Mouse (Mus musculus) liver, embryonic 14.5 days (tissue): Measurements from ENCODE around the gene Gna11. TPM values are rescaled to one million over a fixed set of nuclear protein-coding genes. Genes with fewer than 3 reads are reported as not detected.
A peak's percentile ranks its signal among the peaks of the same experiment; 100 is the strongest.

Source experiments
- ATAC-seq: fragments of 200-750 bp; cut with Nextera tagmentation; 2 replicates; pipeline ENCODE4 v1.8.0; 2017; ENCODE audit warnings: moderate number of reproducible peaks, mild to moderate bottlenecking, moderate library complexity; ENCODE audit not compliant: insufficient read depth
- DNase-seq, 3 experiments: peaks; one replicate each; pipeline ENCODE4 v3.0.0-alpha.2; 2012 to 2013; ENCODE audit warnings: low read depth in 3 of 3, low spot score in 3 of 3
- H3K27ac ChIP-seq: fragments of 300-500 bp; sonication (generic); 2 replicates; pipeline ENCODE4 v1.5.1; 2014; ENCODE audit warnings: moderate library complexity, mild to moderate bottlenecking, control low read depth, inconsistent platforms
- H3K27me3 ChIP-seq: fragments of 300-500 bp; sonication (generic); 2 replicates; pipeline ENCODE4 v1.6.1; 2014; ENCODE audit warnings: mild to moderate bottlenecking, low read length, moderate library complexity; ENCODE audit not compliant: control insufficient read depth, insufficient read depth
- H3K36me3 ChIP-seq: fragments of 300-500 bp; sonication (generic); replicated peaks from 2 replicates; pipeline ENCODE4 v1.6.1; 2014; ENCODE audit warnings: low read depth; ENCODE audit not compliant: control insufficient read depth, insufficient read depth
- H3K4me1 ChIP-seq, 2 experiments: fragments of 200-500 bp in 1 of 2; fragments of 300-500 bp in 1 of 2; sonication (generic) in 1 of 2; replicated peaks; 2 replicates each; pipeline ENCODE4 v1.6.1; 2012 to 2014; ENCODE audit warnings: antibody characterized with exemption in 1 of 2, inconsistent platforms in 1 of 2, low read length in 1 of 2; ENCODE audit not compliant: control insufficient read depth in 2 of 2, insufficient read depth in 2 of 2
- H3K4me2 ChIP-seq: fragments of 300-500 bp; sonication (generic); 2 replicates; pipeline ENCODE4 v1.6.1; 2014; ENCODE audit warnings: low read depth, mild to moderate bottlenecking, control low read depth, moderate library complexity
- H3K4me3 ChIP-seq, 2 experiments: fragments of 200-500 bp in 1 of 2; fragments of 300-500 bp in 1 of 2; sonication (generic) in 1 of 2; 2 replicates each; pipeline ENCODE4 v1.5.1; 2012 to 2014; ENCODE audit warnings: low read depth in 2 of 2, low read length in 2 of 2, mild to moderate bottlenecking in 2 of 2, control low read depth in 1 of 2, inconsistent platforms in 1 of 2, moderate library complexity in 1 of 2; ENCODE audit not compliant: insufficient read depth in 1 of 2
- H3K9ac ChIP-seq: fragments of 300-500 bp; sonication (generic); replicated peaks from 2 replicates; pipeline ENCODE4 v1.6.1; 2014; ENCODE audit warnings: mild to moderate bottlenecking, control low read depth, moderate library complexity
- H3K9me3 ChIP-seq: fragments of 300-500 bp; sonication (generic); 2 replicates; pipeline ENCODE4 v1.6.1; 2016; ENCODE audit warnings: low read length, mixed read lengths; ENCODE audit not compliant: control insufficient read depth
- CTCF ChIP-seq: IDR thresholded peaks from 2 replicates; pipeline ENCODE4 v1.5.1; 2016; ENCODE audit warnings: antibody characterized with exemption, low read depth, control low read depth
- EP300 ChIP-seq: IDR thresholded peaks from 2 replicates; pipeline ENCODE4 v1.6.1; 2016; ENCODE audit warnings: antibody characterized with exemption, low read depth
- WGBS: fragments of 180-500 bp; shearing (Covaris S2); extraction: QIAGEN DNeasy Blood & Tissue Kit; methylation state at CpG from one replicate; pipeline ENCODE4 v1.1.7; 2014; ENCODE audit not compliant: insufficient replicate concordance; 5-methylcytosine and 5-hydroxymethylcytosine counted together
- microRNA-seq: library from miRNA; unstranded; fragments of <30 nt; microRNA quantifications from one replicate; pipeline ENCODE4, GENCODE M21; 2016
- polyA plus RNA-seq, 2 experiments: library from polyadenylated mRNA; depleted of rRNA in 1 of 2; stranded (reverse) in 1 of 2; unstranded in 1 of 2; fragments of >200 nt; fragmentation: Nextera tagmentation in 1 of 2; extraction: Ambion mirVana in 1 of 2; gene quantifications; 2 replicates each; pipeline versions ENCODE4 v1.2.1 to v1.2.3; 2012 to 2014

Gna11 gene
- polyA plus RNA-seq, 2 experiments: 17.0 to 17.4 TPM

DNA sequence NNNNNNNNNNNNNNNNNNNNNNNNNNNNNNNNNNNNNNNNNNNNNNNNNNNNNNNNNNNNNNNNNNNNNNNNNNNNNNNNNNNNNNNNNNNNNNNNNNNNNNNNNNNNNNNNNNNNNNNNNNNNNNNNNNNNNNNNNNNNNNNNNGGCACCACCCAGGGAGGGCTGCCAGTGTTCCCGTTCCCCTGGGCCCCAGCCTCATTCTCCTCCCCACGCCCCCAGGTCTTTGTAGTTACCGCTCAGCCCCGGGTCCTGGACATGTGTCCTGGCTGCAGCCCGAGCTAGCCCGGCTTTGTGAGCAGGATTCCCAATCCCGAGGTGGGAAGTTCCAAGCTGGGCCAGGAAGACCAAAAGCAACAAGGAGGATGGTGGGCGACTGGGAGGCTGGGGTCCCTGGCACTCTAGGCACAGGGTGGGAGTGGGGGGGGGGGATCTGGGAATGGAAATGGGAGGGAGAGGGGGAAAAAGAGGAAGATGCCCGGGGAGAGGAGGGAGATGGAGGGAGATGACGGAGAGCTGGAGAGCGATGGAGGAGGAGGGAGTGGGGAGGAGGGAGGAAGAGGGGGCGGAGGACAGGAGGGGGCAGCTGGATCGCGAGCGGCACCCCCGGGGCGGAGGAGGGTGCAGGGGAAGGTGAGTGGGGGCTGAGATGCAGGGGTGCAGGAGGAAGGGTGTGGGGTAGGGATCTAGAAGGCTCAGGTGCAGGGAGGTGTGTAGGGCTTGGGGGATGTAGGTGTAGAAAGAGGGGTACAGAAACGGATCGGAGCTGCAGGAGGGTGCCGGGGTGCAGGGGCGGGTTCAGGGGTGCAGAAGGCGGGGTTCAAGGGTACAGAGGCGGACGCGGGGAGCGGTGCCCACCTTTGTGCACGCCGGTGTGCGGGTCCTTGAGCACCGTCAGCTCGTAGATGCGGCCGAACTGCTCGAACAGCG is 63.1 kb downstream of the Gna11 start:
- TF ChIP-seq CTCF: no peak
- no peak for TF ChIP-seq EP300
- 9% methylated on average over 35 of the region's 35 CpGs for WGBS
- 0 out of 4 replicates have a peak, but pooled peaks cover 0 to 2% of the 10 kb centered on the region in 2 experiments for H3K4me1 ChIP-seq
- H3K4me3 ChIP-seq: peak overlapping the region; percentile 21 to 37
- 0 out of 2 replicates have a peak, but pooled peaks have one; percentile 12 for ATAC-seq
- no peak for DNase-seq
- peak overlapping the region; percentile 50 for H3K4me2 ChIP-seq
- H3K27me3 ChIP-seq: peaks cover 21% of the 10 kb centered on the region
- H3K36me3 ChIP-seq: 0 out of 2 replicates have a peak, but pooled peaks cover under 1% of the 10 kb centered on the region
- no peak overlapping the region for H3K9ac ChIP-seq
- H3K9me3 ChIP-seq: no peaks in the 10 kb centered on the region
- no peak overlapping the region for H3K27ac ChIP-seq

Small RNA genes within 50 kb of the gene (microRNA-seq; reads per million reads assigned to microRNA genes)
- gene Gm25595: not detected

Other genes with a start within 250 kb of the Gna11 start
- 20.8 and 24.3 TPM in 2 replicates for gene Cactin, start 224.1 kb downstream of the Gna11 start, polyA plus RNA-seq (2012; rRNA removed)
- gene Cactin, start 224.1 kb downstream of the Gna11 start, polyA plus RNA-seq (2014; fragmentation: Nextera tagmentation; extraction: Ambion mirVana): 12.1 and 16.6 TPM in 2 replicates
- gene Tbxa2r, start 216.5 kb downstream of the Gna11 start, polyA plus RNA-seq (2012; rRNA removed): 2.4 and 3.1 TPM in 2 replicates
- gene Tbxa2r, start 216.5 kb downstream of the Gna11 start, polyA plus RNA-seq (2014; fragmentation: Nextera tagmentation; extraction: Ambion mirVana): 1.9 and 3.3 TPM in 2 replicates
- 0.01 TPM in 2 replicates for gene Gipc3, start 201.9 kb downstream of the Gna11 start, polyA plus RNA-seq (2012; rRNA removed)
- not detected in 2 replicates for gene Gipc3, start 201.9 kb downstream of the Gna11 start, polyA plus RNA-seq (2014; fragmentation: Nextera tagmentation; extraction: Ambion mirVana)
- gene Hmg20b, start 194.7 kb downstream of the Gna11 start, polyA plus RNA-seq (2012; rRNA removed): 20.6 and 24.9 TPM in 2 replicates
- gene Hmg20b, start 194.7 kb downstream of the Gna11 start, polyA plus RNA-seq (2014; fragmentation: Nextera tagmentation; extraction: Ambion mirVana): 20.3 and 23.7 TPM in 2 replicates
- 8.4 and 9.3 TPM in 2 replicates for gene Mfsd12, start 187.7 kb downstream of the Gna11 start, polyA plus RNA-seq (2012; rRNA removed)
- gene Mfsd12, start 187.7 kb downstream of the Gna11 start, polyA plus RNA-seq (2014; fragmentation: Nextera tagmentation; extraction: Ambion mirVana): 6.1 and 8.3 TPM in 2 replicates
- 0.55 and 0.78 TPM in 2 replicates for gene 4930404N11Rik, start 179.4 kb downstream of the Gna11 start, polyA plus RNA-seq (2012; rRNA removed)
- 0.44 and 0.60 TPM in 2 replicates for gene 4930404N11Rik, start 179.4 kb downstream of the Gna11 start, polyA plus RNA-seq (2014; fragmentation: Nextera tagmentation; extraction: Ambion mirVana)
- gene Fzr1, start 166.7 kb downstream of the Gna11 start, polyA plus RNA-seq (2012; rRNA removed): 73.1 and 86.2 TPM in 2 replicates
- gene Fzr1, start 166.7 kb downstream of the Gna11 start, polyA plus RNA-seq (2014; fragmentation: Nextera tagmentation; extraction: Ambion mirVana): 80.5 and 85.2 TPM in 2 replicates
- 29.8 and 32.2 TPM in 2 replicates for gene Dohh, start 160.8 kb downstream of the Gna11 start, polyA plus RNA-seq (2012; rRNA removed)
- gene Dohh, start 160.8 kb downstream of the Gna11 start, polyA plus RNA-seq (2014; fragmentation: Nextera tagmentation; extraction: Ambion mirVana): 35.0 and 39.7 TPM in 2 replicates
- 1.0 and 1.7 TPM in 2 replicates for gene Gm48551, start 160.7 kb downstream of the Gna11 start, polyA plus RNA-seq (2012; rRNA removed)
- gene Gm48551, start 160.7 kb downstream of the Gna11 start, polyA plus RNA-seq (2014; fragmentation: Nextera tagmentation; extraction: Ambion mirVana): 0.37 and 0.47 TPM in 2 replicates
- gene Gm48552, start 156.2 kb downstream of the Gna11 start, polyA plus RNA-seq (2012; rRNA removed): 0.78 and 0.90 TPM in 2 replicates
- gene Gm48552, start 156.2 kb downstream of the Gna11 start, polyA plus RNA-seq (2014; fragmentation: Nextera tagmentation; extraction: Ambion mirVana): 0.21 and 0.36 TPM in 2 replicates
- 1.6 and 1.9 TPM in 2 replicates for gene Smim24, start 152.1 kb downstream of the Gna11 start, polyA plus RNA-seq (2012; rRNA removed)
- gene Smim24, start 152.1 kb downstream of the Gna11 start, polyA plus RNA-seq (2014; fragmentation: Nextera tagmentation; extraction: Ambion mirVana): 1.7 and 1.8 TPM in 2 replicates
- 1.2 and 1.3 TPM in 2 replicates for gene Nfic, start 89.6 kb downstream of the Gna11 start, polyA plus RNA-seq (2012; rRNA removed)
- gene Nfic, start 89.6 kb downstream of the Gna11 start, polyA plus RNA-seq (2014; fragmentation: Nextera tagmentation; extraction: Ambion mirVana): 4.6 and 7.3 TPM in 2 replicates
- gene Celf5, start 62.5 kb downstream of the Gna11 start, polyA plus RNA-seq (2012; rRNA removed): 0.02 and 0.32 TPM in 2 replicates
- not detected in 2 replicates for gene Celf5, start 62.5 kb downstream of the Gna11 start, polyA plus RNA-seq (2014; fragmentation: Nextera tagmentation; extraction: Ambion mirVana)
- gene Ncln, start 48.8 kb downstream of the Gna11 start, polyA plus RNA-seq (2012; rRNA removed): 55.7 and 71.3 TPM in 2 replicates
- 23.7 and 29.4 TPM in 2 replicates for gene Ncln, start 48.8 kb downstream of the Gna11 start, polyA plus RNA-seq (2014; fragmentation: Nextera tagmentation; extraction: Ambion mirVana)
- gene S1pr4, start 45.1 kb downstream of the Gna11 start, polyA plus RNA-seq (2012; rRNA removed): 1.5 and 1.8 TPM in 2 replicates
- gene S1pr4, start 45.1 kb downstream of the Gna11 start, polyA plus RNA-seq (2014; fragmentation: Nextera tagmentation; extraction: Ambion mirVana): 1.4 and 1.5 TPM in 2 replicates
- gene Gna15, start 21.0 kb downstream of the Gna11 start, polyA plus RNA-seq (2012; rRNA removed): 4.2 and 4.6 TPM in 2 replicates
- gene Gna15, start 21.0 kb downstream of the Gna11 start, polyA plus RNA-seq (2014; fragmentation: Nextera tagmentation; extraction: Ambion mirVana): 3.2 and 4.7 TPM in 2 replicates
- 113 and 134 TPM in 2 replicates for gene Aes, start 14.3 kb upstream of the Gna11 start, polyA plus RNA-seq (2012; rRNA removed)
- 139 and 156 TPM in 2 replicates for gene Aes, start 14.3 kb upstream of the Gna11 start, polyA plus RNA-seq (2014; fragmentation: Nextera tagmentation; extraction: Ambion mirVana)
- gene Tle2, start 29.4 kb upstream of the Gna11 start, polyA plus RNA-seq (2012; rRNA removed): 5.2 and 6.5 TPM in 2 replicates
- 0.82 and 0.90 TPM in 2 replicates for gene Tle2, start 29.4 kb upstream of the Gna11 start, polyA plus RNA-seq (2014; fragmentation: Nextera tagmentation; extraction: Ambion mirVana)
- gene Tle6, start 55.9 kb upstream of the Gna11 start, polyA plus RNA-seq (2012; rRNA removed): 4.5 and 4.8 TPM in 2 replicates
- 5.6 and 5.8 TPM in 2 replicates for gene Tle6, start 55.9 kb upstream of the Gna11 start, polyA plus RNA-seq (2014; fragmentation: Nextera tagmentation; extraction: Ambion mirVana)
- 2.3 and 2.4 TPM in 2 replicates for gene BC025920, start 61.1 kb upstream of the Gna11 start, polyA plus RNA-seq (2012; rRNA removed)
- gene BC025920, start 61.1 kb upstream of the Gna11 start, polyA plus RNA-seq (2014; fragmentation: Nextera tagmentation; extraction: Ambion mirVana): 0.11 and 0.34 TPM in 2 replicates
- gene Sirt6, start 82.6 kb upstream of the Gna11 start, polyA plus RNA-seq (2012; rRNA removed): 8.1 and 9.0 TPM in 2 replicates
- 5.3 and 5.9 TPM in 2 replicates for gene Sirt6, start 82.6 kb upstream of the Gna11 start, polyA plus RNA-seq (2014; fragmentation: Nextera tagmentation; extraction: Ambion mirVana)
- gene Ankrd24, start 83.3 kb upstream of the Gna11 start, polyA plus RNA-seq (2012; rRNA removed): 5.6 and 6.1 TPM in 2 replicates
- 0.75 and 1.5 TPM in 2 replicates for gene Ankrd24, start 83.3 kb upstream of the Gna11 start, polyA plus RNA-seq (2014; fragmentation: Nextera tagmentation; extraction: Ambion mirVana)
- 0.31 and 0.97 TPM in 2 replicates for gene Gm10778, start 103.9 kb upstream of the Gna11 start, polyA plus RNA-seq (2012; rRNA removed)
- 0.67 and 1.5 TPM in 2 replicates for gene Gm10778, start 103.9 kb upstream of the Gna11 start, polyA plus RNA-seq (2014; fragmentation: Nextera tagmentation; extraction: Ambion mirVana)
- 0.90 and 1.4 TPM in 2 replicates for gene Zfp433, start 159.6 kb upstream of the Gna11 start, polyA plus RNA-seq (2012; rRNA removed)
- 3.1 and 5.0 TPM in 2 replicates for gene Zfp433, start 159.6 kb upstream of the Gna11 start, polyA plus RNA-seq (2014; fragmentation: Nextera tagmentation; extraction: Ambion mirVana)
- gene Gm3055, start 226.0 kb upstream of the Gna11 start, polyA plus RNA-seq (2012; rRNA removed): 0.23 and 0.42 TPM in 2 replicates
- 0.77 and 1.5 TPM in 2 replicates for gene Gm3055, start 226.0 kb upstream of the Gna11 start, polyA plus RNA-seq (2014; fragmentation: Nextera tagmentation; extraction: Ambion mirVana)